Mouse (Mus musculus): ENCODE data around the gene Bex6. TPM values are rescaled to one million over a fixed set of nuclear protein-coding genes. Genes with fewer than 3 reads are reported as not detected.
"Not testable (repeated sequence)": the region's sequence is repeated elsewhere in the genome, so short reads cannot be mapped to it uniquely, and the experiment has no call there.

The Bex6 gene
- total and polyA plus RNA-seq, 2 experiments from 2014 or later: not detected

DNA sequence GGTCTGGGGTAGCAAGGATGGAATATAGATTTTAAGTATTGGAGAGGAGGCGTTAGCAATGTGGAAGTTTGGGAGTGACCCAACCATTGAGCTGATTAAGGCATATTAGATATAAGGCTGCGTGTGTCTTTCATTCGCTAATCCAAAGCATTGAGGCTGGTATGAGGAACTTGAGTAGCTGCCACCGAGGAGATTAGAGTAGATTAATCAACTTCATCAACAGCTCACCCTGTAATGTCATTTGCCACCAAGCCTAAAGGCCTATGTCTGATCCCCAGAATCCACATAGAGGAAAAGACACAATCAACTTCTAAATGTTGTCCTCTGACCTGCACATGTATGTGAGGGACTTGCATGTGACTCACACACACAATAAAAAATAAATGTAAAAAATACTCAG, 42.2 kb downstream of the Bex6 start:
- H3K4me3 ChIP-seq (ENCODE audit: low read length): no peak overlapping the region
- no peak overlapping the region for H3K4me2 ChIP-seq (ENCODE audit: low read depth, low read length)
- H3K27ac ChIP-seq: no peak overlapping the region
- H3K9me3 ChIP-seq (ENCODE audit: low read length): no peaks in the 10 kb centered on the region
- no peak for TF ChIP-seq CTCF (IDR thresholded peaks at IDR 0.05; ENCODE audit: low read depth)
- DNase-seq (ENCODE audit: low spot score) (no peak), ATAC-seq (no peak)
- H3K9ac ChIP-seq (replicated peaks; ENCODE audit: low read length): no peak overlapping the region
- H3K4me1 ChIP-seq (ENCODE audit: insufficient read depth, low read length): no peaks in the 10 kb centered on the region
- WGBS: 78% methylated on average over 4 of the region's 4 CpGs
- no peaks in the 10 kb centered on the region for H3K36me3 ChIP-seq (ENCODE audit: insufficient read depth, low read length)
- H3K27me3 ChIP-seq (ENCODE audit: insufficient read depth, low read length): no peaks in the 10 kb centered on the region

DNA sequence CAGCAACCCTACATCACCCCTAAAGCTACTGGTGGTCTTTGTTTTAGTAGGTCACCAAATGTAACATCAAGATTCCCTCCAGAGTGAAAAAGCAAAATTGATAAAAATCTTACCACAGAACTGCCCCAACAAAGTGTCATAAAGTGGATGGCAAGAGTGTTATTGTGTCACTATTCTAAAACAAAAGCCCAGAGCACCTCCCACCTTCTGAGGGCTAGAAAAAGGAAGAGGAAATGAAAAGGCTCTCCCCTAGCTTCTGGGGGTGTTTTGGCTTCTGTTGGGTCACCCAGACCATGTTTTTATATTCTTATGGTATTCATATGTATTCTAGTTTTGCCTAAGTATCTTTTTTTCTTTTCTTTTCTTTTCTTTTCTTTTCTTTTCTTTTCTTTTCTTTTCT, 42.8 kb downstream of the Bex6 start:
- H3K4me2 ChIP-seq (ENCODE audit: low read depth, low read length): no peak overlapping the region
- no peak for TF ChIP-seq CTCF (IDR thresholded peaks at IDR 0.05; ENCODE audit: low read depth)
- no peaks in the 10 kb centered on the region for H3K9me3 ChIP-seq (ENCODE audit: low read length)
- H3K27ac ChIP-seq: no peak overlapping the region
- H3K4me1 ChIP-seq (ENCODE audit: insufficient read depth, low read length): no peaks in the 10 kb centered on the region
- no peak overlapping the region for H3K9ac ChIP-seq (replicated peaks; ENCODE audit: low read length)
- ATAC-seq (no peak), DNase-seq (ENCODE audit: low spot score) (no peak)
- no peak overlapping the region for H3K4me3 ChIP-seq (ENCODE audit: low read length)
- H3K27me3 ChIP-seq (ENCODE audit: insufficient read depth, low read length): no peaks in the 10 kb centered on the region
- H3K36me3 ChIP-seq (ENCODE audit: insufficient read depth, low read length): no peaks in the 10 kb centered on the region

DNA sequence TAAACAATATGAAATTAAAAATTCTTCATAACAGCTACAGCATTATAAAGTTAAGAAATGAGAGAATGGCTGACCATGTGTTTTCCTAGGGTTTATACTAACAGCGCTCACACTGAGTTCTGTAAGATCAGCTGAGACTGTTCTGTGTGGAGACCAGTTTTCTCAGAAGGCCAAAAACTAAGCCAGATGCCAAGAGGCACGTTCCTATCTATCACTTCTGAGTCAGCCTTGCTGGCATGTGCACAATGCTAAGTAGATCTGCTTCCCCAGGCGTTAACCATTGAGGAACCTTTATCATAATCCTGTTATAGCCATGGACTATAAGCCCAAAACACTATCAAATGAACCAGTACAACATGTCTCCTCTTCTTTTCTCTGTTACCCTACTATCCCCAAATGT, 52.4 kb downstream of the Bex6 start:
- not testable (repeated sequence) for H3K4me2 ChIP-seq (ENCODE audit: low read depth, low read length); H3K27me3 ChIP-seq (ENCODE audit: insufficient read depth, low read length); DNase-seq (ENCODE audit: low spot score); H3K4me1 ChIP-seq (ENCODE audit: insufficient read depth, low read length); H3K9ac ChIP-seq (replicated peaks; ENCODE audit: low read length); H3K4me3 ChIP-seq (ENCODE audit: low read length); H3K9me3 ChIP-seq (ENCODE audit: low read length); ATAC-seq; H3K27ac ChIP-seq
- peaks cover 16% of the 10 kb centered on the region for H3K36me3 ChIP-seq (ENCODE audit: insufficient read depth, low read length)
- WGBS: 71% methylated on average over 3 of the region's 3 CpGs

Other genes starting within 250 kb of the Bex6 start
- 6.1 and 16.9 TPM in 2 replicates for gene Pigz, start 246.0 kb upstream of the Bex6 start, total RNA-seq (2014; rRNA removed)
- gene Pigz, start 246.0 kb upstream of the Bex6 start, polyA plus RNA-seq (2015; fragmentation: Nextera tagmentation; extraction: Ambion mirVana): 5.2 and 5.5 TPM in 2 replicates
- 111 and 117 TPM in 2 replicates for gene 0610012G03Rik, start 231.3 kb upstream of the Bex6 start, total RNA-seq (2014; rRNA removed)
- gene 0610012G03Rik, start 231.3 kb upstream of the Bex6 start, polyA plus RNA-seq (2015; fragmentation: Nextera tagmentation; extraction: Ambion mirVana): 142 and 144 TPM in 2 replicates
- 18.0 and 19.9 TPM in 2 replicates for gene Ncbp2, start 231.3 kb upstream of the Bex6 start, total RNA-seq (2014; rRNA removed)
- 63.7 and 64.9 TPM in 2 replicates for gene Ncbp2, start 231.3 kb upstream of the Bex6 start, polyA plus RNA-seq (2015; fragmentation: Nextera tagmentation; extraction: Ambion mirVana)
- 21.3 and 21.4 TPM in 2 replicates for gene Senp5, start 176.5 kb upstream of the Bex6 start, total RNA-seq (2014; rRNA removed)
- gene Senp5, start 176.5 kb upstream of the Bex6 start, polyA plus RNA-seq (2015; fragmentation: Nextera tagmentation; extraction: Ambion mirVana): 11.6 and 11.8 TPM in 2 replicates
- 21.7 and 22.5 TPM in 2 replicates for gene Pak2, start 100.5 kb upstream of the Bex6 start, total RNA-seq (2014; rRNA removed)
- 21.8 TPM in 2 replicates for gene Pak2, start 100.5 kb upstream of the Bex6 start, polyA plus RNA-seq (2015; fragmentation: Nextera tagmentation; extraction: Ambion mirVana)
- 46.5 and 47.3 TPM in 2 replicates for gene Pigx, start 80.1 kb upstream of the Bex6 start, total RNA-seq (2014; rRNA removed)
- 86.7 and 93.3 TPM in 2 replicates for gene Pigx, start 80.1 kb upstream of the Bex6 start, polyA plus RNA-seq (2015; fragmentation: Nextera tagmentation; extraction: Ambion mirVana)
- 20.1 and 28.2 TPM in 2 replicates for gene Cep19, start 80.0 kb upstream of the Bex6 start, total RNA-seq (2014; rRNA removed)
- gene Cep19, start 80.0 kb upstream of the Bex6 start, polyA plus RNA-seq (2015; fragmentation: Nextera tagmentation; extraction: Ambion mirVana): 55.0 and 56.0 TPM in 2 replicates
- 8.7 and 17.3 TPM in 2 replicates for gene Nrros, start 14.2 kb upstream of the Bex6 start, total RNA-seq (2014; rRNA removed)
- gene Nrros, start 14.2 kb upstream of the Bex6 start, polyA plus RNA-seq (2015; fragmentation: Nextera tagmentation; extraction: Ambion mirVana): 5.4 and 6.7 TPM in 2 replicates
- 29.1 and 30.6 TPM in 2 replicates for gene Fbxo45, start 67.3 kb downstream of the Bex6 start, total RNA-seq (2014; rRNA removed)
- gene Fbxo45, start 67.3 kb downstream of the Bex6 start, polyA plus RNA-seq (2015; fragmentation: Nextera tagmentation; extraction: Ambion mirVana): 16.0 and 16.3 TPM in 2 replicates
- 5.4 and 11.3 TPM in 2 replicates for gene Wdr53, start 67.4 kb downstream of the Bex6 start, total RNA-seq (2014; rRNA removed)
- gene Wdr53, start 67.4 kb downstream of the Bex6 start, polyA plus RNA-seq (2015; fragmentation: Nextera tagmentation; extraction: Ambion mirVana): 13.5 and 14.1 TPM in 2 replicates
- gene Smco1, start 91.6 kb downstream of the Bex6 start, total RNA-seq (2014; rRNA removed): not detected in 2 replicates
- gene Smco1, start 91.6 kb downstream of the Bex6 start, polyA plus RNA-seq (2015; fragmentation: Nextera tagmentation; extraction: Ambion mirVana): 0.10 TPM in 1 of 2 replicates, not detected in the other
- gene Rnf168, start 97.6 kb downstream of the Bex6 start, total RNA-seq (2014; rRNA removed): 42.5 and 55.3 TPM in 2 replicates
- gene Rnf168, start 97.6 kb downstream of the Bex6 start, polyA plus RNA-seq (2015; fragmentation: Nextera tagmentation; extraction: Ambion mirVana): 26.0 and 29.6 TPM in 2 replicates
- gene Ubxn7, start 152.4 kb downstream of the Bex6 start, total RNA-seq (2014; rRNA removed): 27.1 and 28.7 TPM in 2 replicates
- gene Ubxn7, start 152.4 kb downstream of the Bex6 start, polyA plus RNA-seq (2015; fragmentation: Nextera tagmentation; extraction: Ambion mirVana): 12.0 and 12.1 TPM in 2 replicates
- gene Tm4sf19, start 220.7 kb downstream of the Bex6 start, total RNA-seq (2014; rRNA removed): 0.65 TPM in 1 of 2 replicates, not detected in the other
- gene Tm4sf19, start 220.7 kb downstream of the Bex6 start, polyA plus RNA-seq (2015; fragmentation: Nextera tagmentation; extraction: Ambion mirVana): not detected in 2 replicates
- gene Tctex1d2, start 239.9 kb downstream of the Bex6 start, total RNA-seq (2014; rRNA removed): 8.7 and 8.8 TPM in 2 replicates
- gene Tctex1d2, start 239.9 kb downstream of the Bex6 start, polyA plus RNA-seq (2015; fragmentation: Nextera tagmentation; extraction: Ambion mirVana): 53.7 and 54.5 TPM in 2 replicates